Mouse (Mus musculus) forebrain, embryonic 12.5 days (tissue): ENCODE results near the gene Psen1. TPM values are rescaled to one million over a fixed set of nuclear protein-coding genes. Genes with fewer than 3 reads are reported as not detected.
A peak's percentile ranks its signal among the peaks of the same experiment; 100 is the strongest.

ENCODE experiments used
- ATAC-seq: fragments of 200-750 bp; cut with Nextera tagmentation; 2 replicates; pipeline ENCODE4 v1.8.0; 2017; ENCODE audit warnings: moderate TSS enrichment; ENCODE audit not compliant: low FRiP score
- H3K27ac ChIP-seq: fragments of 300-500 bp; sonication (generic); 2 replicates; pipeline ENCODE4 v1.5.1; 2016; ENCODE audit warnings: mild to moderate bottlenecking
- H3K27me3 ChIP-seq: fragments of 300-500 bp; sonication (generic); 2 replicates; pipeline ENCODE4 v1.6.1; 2016; ENCODE audit warnings: mild to moderate bottlenecking
- H3K36me3 ChIP-seq: fragments of 300-500 bp; sonication (generic); replicated peaks from 2 replicates; pipeline ENCODE4 v1.6.1; 2016; ENCODE audit warnings: mild to moderate bottlenecking
- H3K4me1 ChIP-seq: fragments of 300-500 bp; sonication (generic); 2 replicates; pipeline ENCODE4 v1.6.1; 2016
- H3K4me2 ChIP-seq: fragments of 300-500 bp; sonication (generic); 2 replicates; pipeline ENCODE4 v1.6.1; 2016; ENCODE audit warnings: mild to moderate bottlenecking, moderate library complexity
- H3K4me3 ChIP-seq: fragments of 300-500 bp; sonication (generic); replicated peaks from 2 replicates; pipeline ENCODE4 v1.5.1; 2016; ENCODE audit warnings: mild to moderate bottlenecking
- H3K9ac ChIP-seq: fragments of 300-500 bp; sonication (generic); 2 replicates; pipeline ENCODE4 v1.6.1; 2016; ENCODE audit warnings: mild to moderate bottlenecking
- H3K9me3 ChIP-seq: fragments of 300-500 bp; sonication (generic); 2 replicates; pipeline ENCODE4 v1.6.1; 2016
- WGBS: fragments of 180-500 bp; shearing (Covaris S2); methylation state at CpG from one replicate; pipeline ENCODE4 v1.1.7; 2016; 5-methylcytosine and 5-hydroxymethylcytosine counted together
- polyA plus RNA-seq: library from polyadenylated mRNA; unstranded; fragments of >200 nt; fragmentation: Nextera tagmentation; extraction: Ambion mirVana; gene quantifications from 2 replicates; pipeline ENCODE4 v1.2.1, GENCODE M21; 2016

The Psen1 gene
- 67.4 and 69.0 TPM in 2 replicates for polyA plus RNA-seq

- H3K4me1 ChIP-seq, result peaks cover 24% of the 10 kb centered on the region
- H3K9me3 ChIP-seq, result no peaks in the 10 kb centered on the region
- H3K4me3 ChIP-seq, result peak within 1 kb of the TSS; percentile 93
- H3K27ac ChIP-seq, result peak within 1 kb of the TSS; percentile 95
- WGBS, result under 1% methylated on average over 38 of the region's 38 CpGs
- H3K9ac ChIP-seq, result peak within 1 kb of the TSS; percentile 89
- H3K36me3 ChIP-seq, result peaks cover 12% of the 10 kb centered on the region
- peak within 1 kb of the TSS; percentile 87 for H3K4me2 ChIP-seq
- no peaks in the 10 kb centered on the region for H3K27me3 ChIP-seq
- ATAC-seq, result peak; percentile 99
Observed at GRCm38 (mm10) chr12:83687934-83688315, at the start of gene Psen1. Gene Psen1 (plus strand): TSS chr12:83688152.

GRCm38 (mm10) chr12:83641233-83641632 is 46.7 kb upstream of the Psen1 start:
- 97% methylated on average over 2 of the region's 2 CpGs for WGBS
- no peak for ATAC-seq
- no peak overlapping the region for H3K27ac ChIP-seq

GRCm38 (mm10) chr12:83643116-83643515 is 44.8 kb upstream of the Psen1 start:
- WGBS, result 97% methylated on average over 1 of the region's 1 CpGs

More at GRCm38 (mm10) chr12:83641233-83641632, 46.7 kb upstream of the Psen1 start:
- Histone ChIP-seq H3K4me3 (no peak overlapping the region), H3K27me3 (no peaks in the 10 kb centered on the region), H3K9ac (no peak overlapping the region), H3K4me2 (no peak overlapping the region), H3K4me1 (no peaks in the 10 kb centered on the region), H3K36me3 (peaks cover 57% of the 10 kb centered on the region), H3K9me3 (no peaks in the 10 kb centered on the region)

GRCm38 (mm10) chr12:83650346-83650745 is 37.6 kb upstream of the Psen1 start:
- no peaks in the 10 kb centered on the region for H3K4me1 ChIP-seq
- H3K4me2 ChIP-seq, result no peak overlapping the region
- no peaks in the 10 kb centered on the region for H3K9me3 ChIP-seq
- 94% methylated on average over 3 of the region's 3 CpGs for WGBS
- no peak overlapping the region for H3K9ac ChIP-seq
- H3K27ac ChIP-seq, result no peak overlapping the region
- peaks cover 69% of the 10 kb centered on the region for H3K36me3 ChIP-seq
- no peaks in the 10 kb centered on the region for H3K27me3 ChIP-seq
- ATAC-seq, result no peak
- H3K4me3 ChIP-seq, result no peak overlapping the region

More at GRCm38 (mm10) chr12:83643116-83643515, 44.8 kb upstream of the Psen1 start:
- Histone ChIP-seq H3K9ac (no peak overlapping the region), H3K9me3 (no peaks in the 10 kb centered on the region), H3K36me3 (peaks cover 54% of the 10 kb centered on the region), H3K4me2 (no peak overlapping the region), H3K4me1 (no peaks in the 10 kb centered on the region), H3K27me3 (no peaks in the 10 kb centered on the region), H3K4me3 (no peak overlapping the region), H3K27ac (no peak overlapping the region)
- ATAC-seq, result no peak

- no peak for ATAC-seq
- Histone ChIP-seq H3K4me2 (no peak overlapping the region), H3K27me3 (no peaks in the 10 kb centered on the region), H3K36me3 (peaks cover 64% of the 10 kb centered on the region), H3K4me1 (no peaks in the 10 kb centered on the region), H3K27ac (no peak overlapping the region), H3K9me3 (no peaks in the 10 kb centered on the region), H3K4me3 (no peak overlapping the region), H3K9ac (no peak overlapping the region)
Observed at GRCm38 (mm10) chr12:83651414-83651813, 36.5 kb upstream of the Psen1 start.

- Histone ChIP-seq H3K36me3 (peaks cover 24% of the 10 kb centered on the region), H3K27ac (no peak overlapping the region), H3K4me1 (peaks cover 20% of the 10 kb centered on the region), H3K4me3 (no peak overlapping the region), H3K9me3 (no peaks in the 10 kb centered on the region), H3K27me3 (no peaks in the 10 kb centered on the region), H3K4me2 (no peak overlapping the region), H3K9ac (no peak overlapping the region)
- ATAC-seq, result no peak
- 93% methylated on average over 1 of the region's 1 CpGs for WGBS
Observed at GRCm38 (mm10) chr12:83685466-83685865, 2.5 kb upstream of the Psen1 start.

- no peak for ATAC-seq
- no peak overlapping the region for H3K4me3 ChIP-seq
- H3K4me1 ChIP-seq, result peaks cover 24% of the 10 kb centered on the region
- 93% methylated on average over 9 of the region's 9 CpGs for WGBS
- no peaks in the 10 kb centered on the region for H3K27me3 ChIP-seq
- no peak overlapping the region for H3K9ac ChIP-seq
- H3K27ac ChIP-seq, result 0 out of 2 replicates have a peak overlapping the region, but pooled peaks have one; percentile 95
- no peak overlapping the region for H3K4me2 ChIP-seq
- peaks cover 15% of the 10 kb centered on the region for H3K36me3 ChIP-seq
- H3K9me3 ChIP-seq, result no peaks in the 10 kb centered on the region
Observed at GRCm38 (mm10) chr12:83686575-83687350, 1.2 kb upstream of the Psen1 start.

- WGBS, result under 1% methylated on average over 48 of the region's 49 CpGs
- H3K27me3 ChIP-seq, result no peaks in the 10 kb centered on the region
- ATAC-seq, result peak; percentile 79
Observed at GRCm38 (mm10) chr12:83688316-83689086, 549 bp downstream of the Psen1 start.

GRCm38 (mm10) chr12:83689087-83689432 is 1.1 kb downstream of the Psen1 start:
- H3K4me1 ChIP-seq, result peaks cover 24% of the 10 kb centered on the region
- H3K27ac ChIP-seq, result peak overlapping the region; percentile 95
- ATAC-seq, result no peak
- H3K27me3 ChIP-seq, result no peaks in the 10 kb centered on the region
- peak overlapping the region; percentile 93 for H3K4me3 ChIP-seq
- H3K4me2 ChIP-seq, result peak overlapping the region; percentile 87
- WGBS, result 45% methylated on average over 6 of the region's 6 CpGs
- H3K9me3 ChIP-seq, result no peaks in the 10 kb centered on the region
- peaks cover 6% of the 10 kb centered on the region; the same call in 1 of the 2 replicates for H3K36me3 ChIP-seq
- peak overlapping the region; percentile 89 for H3K9ac ChIP-seq

More at GRCm38 (mm10) chr12:83688316-83689086, 549 bp downstream of the Psen1 start:
- Histone ChIP-seq H3K27ac (peak overlapping the region; percentile 95), H3K4me1 (peaks cover 24% of the 10 kb centered on the region), H3K4me3 (peak overlapping the region; percentile 93), H3K9ac (peak overlapping the region; percentile 89), H3K9me3 (no peaks in the 10 kb centered on the region), H3K4me2 (peak overlapping the region; percentile 87), H3K36me3 (peaks cover 10% of the 10 kb centered on the region)

- H3K4me3 ChIP-seq, result no peak overlapping the region
- no peak overlapping the region for H3K9ac ChIP-seq
- 0 out of 2 replicates have a peak, but pooled peaks cover 4% of the 10 kb centered on the region for H3K36me3 ChIP-seq
- H3K4me1 ChIP-seq, result peaks cover 16% of the 10 kb centered on the region
- ATAC-seq, result no peak
- no peak overlapping the region for H3K27ac ChIP-seq
- H3K9me3 ChIP-seq, result no peaks in the 10 kb centered on the region
- WGBS, result 96% methylated on average over 5 of the region's 5 CpGs
- no peaks in the 10 kb centered on the region for H3K27me3 ChIP-seq
- no peak overlapping the region for H3K4me2 ChIP-seq
Observed at GRCm38 (mm10) chr12:83694011-83694410, 6.1 kb downstream of the Psen1 start.

GRCm38 (mm10) chr12:83694669-83695068 is 6.7 kb downstream of the Psen1 start:
- Histone ChIP-seq H3K27me3 (no peaks in the 10 kb centered on the region), H3K9ac (no peak overlapping the region), H3K36me3 (peaks cover 7% of the 10 kb centered on the region; the same call in 1 of the 2 replicates), H3K9me3 (no peaks in the 10 kb centered on the region), H3K4me1 (peaks cover 10% of the 10 kb centered on the region), H3K4me3 (no peak overlapping the region), H3K27ac (no peak overlapping the region), H3K4me2 (no peak overlapping the region)
- 95% methylated on average over 3 of the region's 3 CpGs for WGBS
- ATAC-seq, result no peak

GRCm38 (mm10) chr12:83698637-83699036 is 10.7 kb downstream of the Psen1 start:
- ATAC-seq, result no peak
- H3K4me2 ChIP-seq, result no peak overlapping the region
- H3K9ac ChIP-seq, result no peak overlapping the region
- WGBS, result 89% methylated on average over 4 of the region's 4 CpGs
- peaks cover 17% of the 10 kb centered on the region for H3K36me3 ChIP-seq
- no peak overlapping the region for H3K27ac ChIP-seq
- H3K9me3 ChIP-seq, result no peaks in the 10 kb centered on the region
- H3K4me1 ChIP-seq, result peaks cover 4% of the 10 kb centered on the region; the same call in 1 of the 2 replicates
- H3K27me3 ChIP-seq, result no peaks in the 10 kb centered on the region
- no peak overlapping the region for H3K4me3 ChIP-seq
